Mouse (Mus musculus): Measurements from ENCODE around the gene Znrf1. TPM values are rescaled to one million over a fixed set of nuclear protein-coding genes. Genes with fewer than 3 reads are reported as not detected.
A peak's percentile ranks its signal among the peaks of the same experiment; 100 is the strongest.

The Znrf1 gene
- total RNA-seq, 1 experiment from 2014 or later: 71.0 TPM

GRCm38 (mm10) chr8:111658819-111659423, 123.0 kb downstream of the Znrf1 start:
- peak; percentile 51; the same call in 1 of the 2 replicates for ATAC-seq (replicated peaks; ENCODE audit: low read depth, poor library complexity, severe bottlenecking)

DNA sequence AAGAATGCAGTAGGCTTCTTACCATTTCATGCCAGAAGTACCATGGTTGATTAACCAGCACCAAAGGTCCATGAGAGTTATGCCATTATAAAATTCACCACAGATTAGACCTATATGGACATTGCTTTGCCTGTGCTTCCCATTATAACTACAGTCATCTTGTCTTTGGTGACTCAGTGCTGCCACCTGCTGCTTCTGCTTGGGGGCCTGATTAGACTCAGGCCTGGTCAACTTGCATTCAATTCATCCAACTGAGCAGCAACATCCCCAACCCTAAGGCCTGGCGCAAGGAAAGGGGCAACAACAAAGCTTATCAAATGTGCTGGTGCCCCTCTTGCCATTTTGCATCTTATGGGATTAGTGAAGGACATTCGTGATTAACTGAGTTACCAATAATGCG, 126.6 kb downstream of the Znrf1 start:
- peak; percentile 81 for ATAC-seq (replicated peaks; ENCODE audit: low read depth, poor library complexity, severe bottlenecking)

DNA sequence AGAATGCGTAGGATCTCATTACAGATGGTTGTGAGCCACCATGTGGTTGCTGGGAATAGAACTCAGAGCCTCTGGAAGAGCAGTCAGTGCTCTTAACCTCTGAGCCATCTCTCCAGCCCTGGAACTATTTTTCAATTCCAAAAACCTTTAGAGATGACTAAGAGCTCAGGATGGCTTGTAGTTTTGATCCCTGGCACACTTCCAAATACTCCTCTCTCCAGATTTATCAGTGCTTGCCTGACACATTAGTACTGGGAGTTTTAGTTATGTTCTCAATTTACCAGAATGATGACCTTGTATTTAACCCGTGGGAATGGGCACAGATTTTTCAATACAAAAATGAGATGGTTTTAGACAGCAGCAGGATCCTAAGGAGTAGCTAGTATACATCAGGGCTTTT, 130.9 kb downstream of the Znrf1 start:
- no peak for ATAC-seq (replicated peaks; ENCODE audit: low read depth, poor library complexity, severe bottlenecking)

Other genes starting within 250 kb of the Znrf1 start
- 63.4 and 74.0 TPM in 2 replicates for gene Rfwd3, start 235.9 kb upstream of the Znrf1 start, total RNA-seq (2017)
- 54.8 and 65.4 TPM in 2 replicates for gene Mlkl, start 197.9 kb upstream of the Znrf1 start, total RNA-seq (2017)
- gene Fa2h, start 142.3 kb upstream of the Znrf1 start, total RNA-seq (2017): not detected in 2 replicates
- gene Wdr59, start 14.0 kb upstream of the Znrf1 start, total RNA-seq (2017): 5.1 and 7.9 TPM in 2 replicates
- 0.32 and 0.87 TPM in 2 replicates for gene Ldhd, start 94.3 kb downstream of the Znrf1 start, total RNA-seq (2017)
- gene Zfp1, start 107.3 kb downstream of the Znrf1 start, total RNA-seq (2017): 9.8 and 13.0 TPM in 2 replicates
- not detected in 2 replicates for gene Ctrb1, start 154.9 kb downstream of the Znrf1 start, total RNA-seq (2017)
- gene Bcar1, start 207.7 kb downstream of the Znrf1 start, total RNA-seq (2017): not detected in 2 replicates